Mouse (Mus musculus) brain, adult 2 months (tissue): ENCODE measurements around the gene Fam171a1.

Experiments used
- DNase-seq: peaks from one replicate; pipeline ENCODE4 v3.0.0; 2011; ENCODE audit warnings: low read depth, low spot score

Fam171a1 gene

GRCm38 (mm10) chr2:3113866-3114265, at the start of gene Fam171a1:
TSS of gene Fam171a1 (plus strand) at chr2:3114224.
- peak; percentile 39 for DNase-seq

- no peak for DNase-seq
Measured at GRCm38 (mm10) chr2:3069140-3069539, 44.9 kb upstream of the Fam171a1 start.

GRCm38 (mm10) chr2:3088361-3088760, 25.7 kb upstream of the Fam171a1 start:
- peak; percentile 27 for DNase-seq

- no peak for DNase-seq
Measured at GRCm38 (mm10) chr2:3089274-3089673, 24.8 kb upstream of the Fam171a1 start.

- no peak for DNase-seq
Measured at GRCm38 (mm10) chr2:3096101-3096500, 17.9 kb upstream of the Fam171a1 start.

- DNase-seq = no peak
Measured at GRCm38 (mm10) chr2:3099971-3100370, 14.1 kb upstream of the Fam171a1 start.

- DNase-seq = no peak
Measured at GRCm38 (mm10) chr2:3101292-3101957, 12.6 kb upstream of the Fam171a1 start.

- no peak for DNase-seq
Measured at GRCm38 (mm10) chr2:3102360-3102759, 11.7 kb upstream of the Fam171a1 start.

GRCm38 (mm10) chr2:3107471-3107870, 6.6 kb upstream of the Fam171a1 start:
- peak; percentile 78 for DNase-seq

GRCm38 (mm10) chr2:3108431-3108830, 5.6 kb upstream of the Fam171a1 start:
- DNase-seq = no peak

GRCm38 (mm10) chr2:3108834-3109233, 5.2 kb upstream of the Fam171a1 start:
- no peak for DNase-seq

GRCm38 (mm10) chr2:3117855-3118202, 3.8 kb downstream of the Fam171a1 start:
- DNase-seq = no peak

- peak; percentile 91 for DNase-seq
Measured at GRCm38 (mm10) chr2:3118203-3118941, 4.3 kb downstream of the Fam171a1 start.

GRCm38 (mm10) chr2:3118969-3119368, 4.9 kb downstream of the Fam171a1 start:
- no peak for DNase-seq

GRCm38 (mm10) chr2:3119371-3119935, 5.4 kb downstream of the Fam171a1 start:
- no peak for DNase-seq

GRCm38 (mm10) chr2:3122571-3122970, 8.5 kb downstream of the Fam171a1 start:
- no peak for DNase-seq

GRCm38 (mm10) chr2:3127256-3127883, 13.3 kb downstream of the Fam171a1 start:
- no peak for DNase-seq

- no peak for DNase-seq
Measured at GRCm38 (mm10) chr2:3128344-3128871, 14.4 kb downstream of the Fam171a1 start.

- DNase-seq = no peak
Measured at GRCm38 (mm10) chr2:3128910-3129309, 14.9 kb downstream of the Fam171a1 start.

- DNase-seq = peak; percentile 64
Measured at GRCm38 (mm10) chr2:3132473-3132872, 18.4 kb downstream of the Fam171a1 start.

GRCm38 (mm10) chr2:3134580-3135296, 20.7 kb downstream of the Fam171a1 start:
- DNase-seq = no peak

GRCm38 (mm10) chr2:3135297-3135684, 21.3 kb downstream of the Fam171a1 start:
- no peak for DNase-seq
